Mouse (Mus musculus) bone marrow, adult 2 months (tissue): Measurements from ENCODE around the gene Npc2. TPM values are rescaled to one million over a fixed set of nuclear protein-coding genes. Genes with fewer than 3 reads are reported as not detected.

Experiments used
- H3K27ac ChIP-seq: fragments of 200-500 bp; 2 replicates; pipeline ENCODE4 v1.5.1; 2012; ENCODE audit warnings: low read depth, mild to moderate bottlenecking, control low read depth, inconsistent platforms, low read length; ENCODE audit not compliant: control insufficient read depth, poor library complexity, insufficient read depth
- H3K4me1 ChIP-seq: fragments of 200-500 bp; 2 replicates; pipeline ENCODE4 v1.6.1; 2011; ENCODE audit warnings: low read length; ENCODE audit not compliant: control insufficient read depth, insufficient read depth
- H3K4me3 ChIP-seq: fragments of 200-500 bp; replicated peaks from 2 replicates; pipeline ENCODE3; 2011; ENCODE audit warnings: mild to moderate bottlenecking, low read depth, low read length, control low read depth; ENCODE audit not compliant: control insufficient read depth
- CTCF ChIP-seq: fragments of 200-500 bp; IDR thresholded peaks from 2 replicates; pipeline ENCODE4 v1.5.1; 2011; ENCODE audit warnings: low read length, control low read depth; ENCODE audit not compliant: control insufficient read depth, insufficient read depth
- POLR2A ChIP-seq: fragments of 200-500 bp; IDR thresholded peaks from 2 replicates; pipeline ENCODE4 v1.6.1; 2011; ENCODE audit warnings: low read depth, mild to moderate bottlenecking, control low read depth, low read length, borderline replicate concordance; ENCODE audit not compliant: control insufficient read depth
- WGBS: fragments of 180-500 bp; shearing (Covaris S2); methylation state at CpG from one replicate; pipeline ENCODE4 v1.1.7; 2018; 5-methylcytosine and 5-hydroxymethylcytosine counted together
- polyA plus RNA-seq: library from polyadenylated mRNA; stranded (reverse); fragments of >200 nt; gene quantifications from 2 replicates; pipeline ENCODE4 v1.2.4, GENCODE M21; 2011; ENCODE audit warnings: low replicate concordance; ENCODE audit not compliant: missing spikeins, insufficient read depth, insufficient read length

The Npc2 gene
- polyA plus RNA-seq, 1 experiment = 72.2 TPM

- WGBS = 64% methylated on average over 1 of the region's 1 CpGs
- no peak overlapping the region for H3K4me3 ChIP-seq
- H3K27ac ChIP-seq = no peak overlapping the region
- TF ChIP-seq POLR2A = no peak
- no peak for TF ChIP-seq CTCF
- no peaks in the 10 kb centered on the region for H3K4me1 ChIP-seq
Measured at GRCm38 (mm10) chr12:84810810-84811209, 37.9 kb upstream of the Npc2 start.

GRCm38 (mm10) chr12:84809033-84809432, 36.1 kb upstream of the Npc2 start:
- WGBS = 6% methylated on average over 6 of the region's 6 CpGs
- H3K4me1 ChIP-seq = no peaks in the 10 kb centered on the region
- H3K4me3 ChIP-seq = no peak overlapping the region
- TF ChIP-seq POLR2A (no peak), CTCF (no peak)
- no peak overlapping the region for H3K27ac ChIP-seq

DNA sequence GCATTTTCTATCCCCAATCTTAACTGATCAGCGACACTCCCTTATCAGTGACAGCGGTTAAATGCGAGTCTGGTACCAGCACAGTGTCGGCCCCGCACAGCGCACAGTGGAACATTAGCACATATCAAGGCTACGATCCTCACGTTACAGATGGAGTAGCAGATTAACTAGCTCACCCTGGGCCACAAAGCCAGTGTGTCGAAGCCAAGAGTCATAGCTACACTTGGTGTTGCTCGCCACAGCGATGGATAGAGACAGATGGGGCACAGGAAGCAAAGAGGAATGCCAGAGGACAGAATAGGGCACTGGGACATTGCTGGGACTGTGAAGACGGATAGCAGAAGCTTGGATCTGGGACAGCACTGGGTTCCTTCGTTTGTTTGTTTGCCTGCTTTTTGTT, 34.4 kb upstream of the Npc2 start:
- no peak for TF ChIP-seq POLR2A
- no peak for TF ChIP-seq CTCF
- no peak overlapping the region for H3K4me3 ChIP-seq
- H3K4me1 ChIP-seq = no peaks in the 10 kb centered on the region
- no peak overlapping the region for H3K27ac ChIP-seq
- WGBS = 77% methylated on average over 13 of the region's 13 CpGs

DNA sequence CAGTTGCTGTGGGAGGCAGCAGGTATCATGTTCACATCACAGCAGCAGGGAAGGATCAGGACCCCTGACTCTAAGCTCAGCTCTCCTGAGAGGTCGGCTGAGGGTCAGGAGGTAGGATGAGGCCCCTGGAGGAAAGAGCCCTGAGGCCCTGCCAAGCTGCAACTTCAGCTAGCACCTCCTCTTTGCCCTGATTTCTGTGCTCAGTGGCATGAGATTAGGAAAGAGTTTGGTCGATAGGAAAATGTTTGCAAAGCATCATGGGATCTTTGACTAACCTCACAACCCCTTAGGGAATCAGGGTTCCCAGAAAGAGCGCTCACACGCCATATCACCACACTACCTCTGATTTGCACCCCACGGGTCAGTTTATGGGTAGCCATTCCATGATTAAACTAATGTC, 33.8 kb upstream of the Npc2 start:
- 53% methylated on average over 5 of the region's 5 CpGs for WGBS
- no peak overlapping the region for H3K27ac ChIP-seq
- TF ChIP-seq CTCF = no peak
- no peak overlapping the region for H3K4me3 ChIP-seq
- H3K4me1 ChIP-seq = no peaks in the 10 kb centered on the region

DNA sequence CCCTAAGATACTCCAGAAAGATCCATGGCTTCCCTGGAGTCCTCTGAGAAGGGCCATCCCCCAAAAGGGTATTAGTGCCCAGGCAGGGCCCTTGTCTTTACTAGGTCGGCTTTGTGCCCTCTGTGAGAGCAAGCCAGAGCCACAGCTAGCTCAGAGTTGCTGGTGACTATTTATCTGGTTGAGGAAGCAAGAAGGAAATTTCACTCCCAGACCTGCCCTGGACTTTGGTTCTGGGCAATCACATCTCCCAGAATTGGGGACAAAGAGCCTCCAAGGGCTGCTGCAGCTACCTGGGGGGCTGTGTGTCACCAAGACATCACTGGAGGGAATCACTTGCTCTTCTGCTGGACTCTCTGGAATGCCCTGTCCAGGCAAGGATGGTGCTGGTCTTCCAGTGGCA, 33.1 kb upstream of the Npc2 start:
- no peak for TF ChIP-seq CTCF
- TF ChIP-seq POLR2A = no peak
- 60% methylated on average over 1 of the region's 1 CpGs for WGBS
- no peaks in the 10 kb centered on the region for H3K4me1 ChIP-seq

DNA sequence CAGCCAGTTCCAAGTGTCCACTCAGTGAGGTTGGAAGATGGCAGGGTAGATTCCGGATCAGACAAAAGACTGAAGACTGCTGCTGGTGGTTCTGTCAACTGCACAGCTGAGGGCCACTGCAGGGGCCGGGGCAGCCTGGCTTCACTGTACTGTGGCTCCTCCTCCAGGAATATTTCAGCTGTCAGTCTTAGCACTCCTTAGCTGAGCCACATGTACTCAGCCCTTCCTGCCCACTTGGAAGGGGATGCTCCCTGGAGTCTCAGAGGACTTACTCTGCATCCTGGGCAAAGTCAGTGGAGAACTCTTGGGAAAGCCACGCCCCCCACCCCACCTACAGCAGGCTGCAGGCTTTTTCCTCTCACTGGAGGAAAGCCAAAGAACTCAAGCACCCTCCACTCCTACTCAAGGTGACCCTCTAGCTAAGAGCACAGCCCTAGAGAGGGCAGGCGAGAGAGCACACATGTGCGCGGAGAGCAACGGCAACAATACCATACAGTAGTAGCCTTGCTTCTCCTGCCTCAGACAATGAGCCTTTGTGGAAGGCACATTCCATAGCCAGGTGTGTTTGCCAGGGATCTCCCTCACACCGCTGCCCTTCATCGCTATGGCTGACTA, 32.4 kb upstream of the Npc2 start:
- TF ChIP-seq POLR2A (no peak), CTCF (no peak)
- Histone ChIP-seq H3K4me3 (no peak overlapping the region), H3K4me1 (no peaks in the 10 kb centered on the region), H3K27ac (no peak overlapping the region)
- 82% methylated on average over 9 of the region's 9 CpGs for WGBS

More for the DNA sequence above, 33.1 kb upstream of the Npc2 start:
- H3K4me3 ChIP-seq = no peak overlapping the region
- no peak overlapping the region for H3K27ac ChIP-seq

- no peaks in the 10 kb centered on the region for H3K4me1 ChIP-seq
- no peak overlapping the region for H3K27ac ChIP-seq
- no peak overlapping the region for H3K4me3 ChIP-seq
- WGBS = 7% methylated on average over 3 of the region's 3 CpGs
- TF ChIP-seq POLR2A (no peak), CTCF (no peak)
Measured at GRCm38 (mm10) chr12:84802625-84803024, 29.7 kb upstream of the Npc2 start.

DNA sequence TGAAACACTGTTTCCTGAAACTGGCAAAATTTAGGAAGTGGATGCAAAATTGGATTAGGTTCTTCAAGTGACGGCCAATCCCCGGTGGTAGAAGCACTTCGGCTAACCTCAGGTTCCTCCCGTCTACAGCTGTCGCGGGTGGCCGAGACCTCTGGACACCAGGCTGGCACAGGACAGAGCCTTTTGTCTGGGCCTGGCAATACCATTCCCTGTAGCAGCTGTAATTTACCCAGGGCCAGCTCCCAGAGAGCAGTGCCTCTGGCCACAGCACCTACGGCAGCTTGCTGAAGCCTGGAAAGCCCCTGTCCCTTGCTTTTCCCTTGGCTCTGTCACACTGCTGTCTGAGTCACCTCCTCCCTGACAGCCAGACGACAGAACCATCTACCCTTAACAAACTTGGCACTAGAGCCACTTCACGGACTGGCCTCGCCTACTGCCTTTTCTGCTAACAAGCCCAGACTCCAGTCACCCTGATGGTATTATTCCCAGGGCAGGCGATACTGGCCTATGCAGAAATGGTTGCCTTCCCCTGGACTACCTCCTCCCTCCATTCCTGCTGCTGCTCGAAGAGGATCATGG, 28.7 kb upstream of the Npc2 start:
- H3K4me1 ChIP-seq = no peaks in the 10 kb centered on the region
- TF ChIP-seq POLR2A (no peak), CTCF (no peak)
- no peak overlapping the region for H3K4me3 ChIP-seq
- no peak overlapping the region for H3K27ac ChIP-seq
- 75% methylated on average over 13 of the region's 13 CpGs for WGBS

- H3K4me3 ChIP-seq = no peak overlapping the region
- WGBS = 71% methylated on average over 4 of the region's 4 CpGs
- H3K27ac ChIP-seq = no peak overlapping the region
- no peaks in the 10 kb centered on the region for H3K4me1 ChIP-seq
- TF ChIP-seq CTCF (no peak), POLR2A (no peak)
Measured at GRCm38 (mm10) chr12:84800419-84800818, 27.5 kb upstream of the Npc2 start.
